Mouse (Mus musculus): ENCODE measurements around the gene Nrg3.

- TF ChIP-seq CTCF (IDR thresholded peaks at IDR 0.05; ENCODE audit: low read depth, low read length) (no peak), POLR2A (IDR thresholded peaks at IDR 0.05; ENCODE audit: borderline replicate concordance, low read depth, low read length) (no peak)
Measured at GRCm38 (mm10) chr14:38374660-38375059, 1098.2 kb downstream of the Nrg3 start.

Measured in bone marrow macrophage, adult 2 months (primary cell).